Comparison of ENCODE assay signal across 16 mouse cellular contexts in the genomic region with DNA sequence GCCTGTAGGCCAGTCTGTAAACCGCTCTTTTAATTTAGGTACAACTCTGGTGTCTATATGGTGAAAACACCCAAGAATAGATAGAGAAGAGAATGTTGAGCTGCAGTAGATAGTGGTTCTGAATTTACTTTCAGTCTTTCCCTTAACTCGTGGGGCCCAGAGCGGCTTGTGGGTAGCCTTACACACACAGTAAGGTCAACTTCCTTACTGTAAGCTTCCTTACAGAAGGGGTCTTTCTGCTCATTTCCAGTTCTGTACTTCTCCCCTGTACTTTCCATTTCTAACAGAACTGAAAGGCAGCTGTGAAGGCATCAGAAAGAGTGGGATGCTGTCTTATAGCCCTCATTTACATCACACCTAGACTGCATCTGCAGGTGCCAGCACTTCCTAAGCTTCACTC.
"Had no signal": no experiment of that assay in that cellular context is flagged by ENCODE, and none has a peak within 500 bp of the region (broad histone marks: within the 10 kb centered on the region; RNA-seq: fewer than 3 reads in every experiment).

No protein-coding gene starts in this region.

- H3K4me1 ChIP-seq: liver, embryonic 13.5 days; midbrain, embryonic 10.5 days; midbrain, embryonic 15.5 days had no signal

- H3K27me3 ChIP-seq: limb, embryonic 12.5 days; liver, embryonic 13.5 days; lung, embryonic 15.5 days; midbrain, embryonic 15.5 days; stomach, embryonic 15.5 days had no signal

- H3K4me3 ChIP-seq: limb, embryonic 12.5 days; liver, embryonic 13.5 days; lung, embryonic 15.5 days; midbrain, embryonic 10.5 days; midbrain, embryonic 15.5 days; stomach, embryonic 15.5 days had no signal

- H3K27ac ChIP-seq: limb, embryonic 12.5 days; liver, embryonic 13.5 days; lung, embryonic 15.5 days; macrophage; midbrain, embryonic 10.5 days; midbrain, embryonic 15.5 days; stomach, embryonic 15.5 days had no signal

- ATAC-seq: intestine, embryonic 16.5 days; liver, postnatal 0 days; midbrain, embryonic 15.5 days had no signal

- H3K9me3 ChIP-seq: limb, embryonic 12.5 days; liver, embryonic 13.5 days; lung, embryonic 15.5 days; midbrain, embryonic 10.5 days; midbrain, embryonic 15.5 days; stomach, embryonic 15.5 days had no signal

- H3K36me3 ChIP-seq: limb, embryonic 12.5 days; liver, embryonic 13.5 days; lung, embryonic 15.5 days; midbrain, embryonic 10.5 days; midbrain, embryonic 15.5 days; stomach, embryonic 15.5 days had no signal

- DNase-seq: kidney, adult 8-10 months; kidney, postnatal 25 days; layer of hippocampus, postnatal 36 days; liver; liver, embryonic 13.5 days; liver, postnatal 0 days; lung, postnatal 14 days; right cerebral cortex, postnatal 14 days; thymus, adult 2 months had no signal
